7 mouse cellular contexts compared by ENCODE assay signal in genomic region chr2:157135529-157136120, GRCm38 (mm10). TPM values are rescaled to one million over a fixed set of nuclear protein-coding genes. Genes with fewer than 3 reads are reported as not detected.
DNase-seq lines count a peak whose midpoint lies in the region; ATAC-seq and TF ChIP-seq lines count a peak whose summit lies in the region.

No protein-coding gene starts in this region.

- H3K4me2 ChIP-seq in lung, embryonic 16.5 days (ENCODE audit: low read depth, low read length): peak overlapping the region; percentile 82
- H3K4me2 ChIP-seq in forebrain, embryonic 12.5 days: peak overlapping the region; percentile 90
- H3K4me2 ChIP-seq in intestine, postnatal 0 days (replicated peaks; ENCODE audit: low read depth): peak overlapping the region; percentile 90
- H3K4me2 ChIP-seq in neural tube, embryonic 13.5 days: peak overlapping the region; percentile 97

- peaks cover 16% of the 10 kb centered on the region for H3K4me1 ChIP-seq in lung, embryonic 16.5 days (replicated peaks; ENCODE audit: control insufficient read depth, insufficient read depth, low read length)
- peaks cover 5% of the 10 kb centered on the region; the same call in 1 of the 2 replicates for H3K4me1 ChIP-seq in forebrain, embryonic 12.5 days
- 0 out of 2 replicates have a peak, but pooled peaks cover 4% of the 10 kb centered on the region for H3K4me1 ChIP-seq in intestine, postnatal 0 days (replicated peaks; ENCODE audit: control insufficient read depth, insufficient read depth, low read length)
- peaks cover 17% of the 10 kb centered on the region for H3K4me1 ChIP-seq in neural tube, embryonic 13.5 days (replicated peaks)

- DNase-seq in lung, postnatal 25 days (ENCODE audit: low spot score): no peak
- DNase-seq in urinary bladder, adult 18-20 months (ENCODE audit: low spot score in 2 of 2): no peak

- no peaks in the 10 kb centered on the region for H3K27me3 ChIP-seq in lung, embryonic 16.5 days (ENCODE audit: control insufficient read depth, insufficient read depth, low read depth, low read length)
- no peaks in the 10 kb centered on the region for H3K27me3 ChIP-seq in forebrain, embryonic 12.5 days
- no peaks in the 10 kb centered on the region for H3K27me3 ChIP-seq in intestine, postnatal 0 days (replicated peaks; ENCODE audit: control insufficient read depth, insufficient read depth, low read length)
- H3K27me3 ChIP-seq in neural tube, embryonic 13.5 days: no peaks in the 10 kb centered on the region

- 77% methylated on average over 10 of the region's 10 CpGs for WGBS in lung, embryonic 16.5 days
- WGBS in forebrain, embryonic 12.5 days: 86% methylated on average over 10 of the region's 10 CpGs
- WGBS in intestine, postnatal 0 days: 73% methylated on average over 10 of the region's 10 CpGs
- WGBS in neural tube, embryonic 13.5 days: 68% methylated on average over 10 of the region's 10 CpGs

- H3K36me3 ChIP-seq in lung, embryonic 16.5 days (ENCODE audit: control insufficient read depth, insufficient read depth, low read length): no peaks in the 10 kb centered on the region
- H3K36me3 ChIP-seq in forebrain, embryonic 12.5 days (replicated peaks): no peaks in the 10 kb centered on the region
- H3K36me3 ChIP-seq in intestine, postnatal 0 days (ENCODE audit: control insufficient read depth, insufficient read depth): no peaks in the 10 kb centered on the region
- H3K36me3 ChIP-seq in neural tube, embryonic 13.5 days: no peaks in the 10 kb centered on the region

- TF ChIP-seq CTCF in intestine, postnatal 0 days (IDR thresholded peaks at IDR 0.05; ENCODE audit: low read depth): no peak

- no peak; the same call in 1 of the 2 replicates for ATAC-seq in lung, embryonic 16.5 days (ENCODE audit: low read depth)
- 0 out of 2 replicates have a peak, but pooled peaks have one; percentile 28 for ATAC-seq in forebrain, embryonic 12.5 days (ENCODE audit: low FRiP score)
- ATAC-seq in intestine, postnatal 0 days: no peak
- ATAC-seq in neural tube, embryonic 13.5 days (ENCODE audit: low read depth): peak; percentile 28; the same call in 1 of the 2 replicates
- no peak for ATAC-seq in frontal cortex, adult (ENCODE audit: low TSS enrichment)

- peak overlapping the region; percentile 87 for H3K4me3 ChIP-seq in lung, embryonic 16.5 days (ENCODE audit: low read length)
- peak overlapping the region; percentile 75 for H3K4me3 ChIP-seq in forebrain, embryonic 12.5 days (replicated peaks)
- peak overlapping the region; percentile 62 for H3K4me3 ChIP-seq in intestine, postnatal 0 days (ENCODE audit: low read depth, low read length)
- H3K4me3 ChIP-seq in neural tube, embryonic 13.5 days: peak overlapping the region; percentile 75

- H3K27ac ChIP-seq in lung, embryonic 16.5 days (ENCODE audit: low read length): peak overlapping the region; percentile 91
- H3K27ac ChIP-seq in forebrain, embryonic 12.5 days: peak overlapping the region; percentile 66; the same call in 1 of the 2 replicates
- H3K27ac ChIP-seq in intestine, postnatal 0 days (ENCODE audit: low read depth, low read length): peak overlapping the region; percentile 76
- peak overlapping the region; percentile 39; the same call in 1 of the 2 replicates for H3K27ac ChIP-seq in neural tube, embryonic 13.5 days (replicated peaks)

- peak overlapping the region; percentile 60 for H3K9ac ChIP-seq in lung, embryonic 16.5 days (ENCODE audit: low read length)
- peak overlapping the region; percentile 78; the same call in 1 of the 2 replicates for H3K9ac ChIP-seq in forebrain, embryonic 12.5 days
- H3K9ac ChIP-seq in intestine, postnatal 0 days (ENCODE audit: low read depth, low read length): no peak overlapping the region
- peak overlapping the region; percentile 76 for H3K9ac ChIP-seq in neural tube, embryonic 13.5 days

- H3K9me3 ChIP-seq in lung, embryonic 16.5 days (ENCODE audit: control insufficient read depth, low read length): no peaks in the 10 kb centered on the region
- peaks cover 6% of the 10 kb centered on the region; the same call in 1 of the 2 replicates for H3K9me3 ChIP-seq in forebrain, embryonic 12.5 days
- no peaks in the 10 kb centered on the region for H3K9me3 ChIP-seq in intestine, postnatal 0 days (ENCODE audit: control insufficient read depth)
- H3K9me3 ChIP-seq in neural tube, embryonic 13.5 days: peaks cover 8% of the 10 kb centered on the region; the same call in 1 of the 2 replicates

RNA-seq across cellular contexts. Expression of gene Samhd1, which starts 0.6 kb away (rescaled TPM):
- polyA plus RNA-seq in lung, embryonic 16.5 days (2015; fragmentation: Nextera tagmentation; extraction: Ambion mirVana): 30.2 and 32.4 TPM in 2 replicates
- polyA plus RNA-seq in forebrain, embryonic 12.5 days (2016; fragmentation: Nextera tagmentation; extraction: Ambion mirVana): 20.7 and 22.6 TPM in 2 replicates
- 29.4 and 33.7 TPM in 2 replicates for polyA plus RNA-seq in intestine, postnatal 0 days (2015; fragmentation: Nextera tagmentation; extraction: Ambion mirVana)
- 12.0 and 12.9 TPM in 2 replicates for polyA plus RNA-seq in neural tube, embryonic 13.5 days (2015; fragmentation: Nextera tagmentation; extraction: Ambion mirVana)

RNA-seq across cellular contexts. Expression of gene Tldc2, which starts 48.8 kb away (rescaled TPM):
- not detected in 2 replicates for polyA plus RNA-seq in lung, embryonic 16.5 days (2015; fragmentation: Nextera tagmentation; extraction: Ambion mirVana)
- not detected in 2 replicates for polyA plus RNA-seq in forebrain, embryonic 12.5 days (2016; fragmentation: Nextera tagmentation; extraction: Ambion mirVana)
- polyA plus RNA-seq in intestine, postnatal 0 days (2015; fragmentation: Nextera tagmentation; extraction: Ambion mirVana): not detected in 2 replicates
- polyA plus RNA-seq in neural tube, embryonic 13.5 days (2015; fragmentation: Nextera tagmentation; extraction: Ambion mirVana): not detected in 2 replicates

RNA-seq across cellular contexts. Expression of gene Soga1, which starts 56.6 kb away (rescaled TPM):
- 4.0 and 4.1 TPM in 2 replicates for polyA plus RNA-seq in lung, embryonic 16.5 days (2015; fragmentation: Nextera tagmentation; extraction: Ambion mirVana)
- polyA plus RNA-seq in forebrain, embryonic 12.5 days (2016; fragmentation: Nextera tagmentation; extraction: Ambion mirVana): 6.0 and 7.4 TPM in 2 replicates
- polyA plus RNA-seq in intestine, postnatal 0 days (2015; fragmentation: Nextera tagmentation; extraction: Ambion mirVana): 0.90 TPM in 2 replicates
- 4.5 and 5.9 TPM in 2 replicates for polyA plus RNA-seq in neural tube, embryonic 13.5 days (2015; fragmentation: Nextera tagmentation; extraction: Ambion mirVana)

Comparison
In these comparisons a context has a peak if more than half of its experiments do, and no peak if none do; other contexts are left out.
1. ATAC-seq: peak in forebrain, embryonic 12.5 days (single experiment) and neural tube, embryonic 13.5 days (single experiment); none in lung, embryonic 16.5 days (single experiment), intestine, postnatal 0 days (single experiment) and frontal cortex, adult (single experiment).
2. H3K27ac ChIP-seq: peak in every context shown above with its lines; median percentile 91 in lung, embryonic 16.5 days; 76 in intestine, postnatal 0 days; 66 in forebrain, embryonic 12.5 days; 39 in neural tube, embryonic 13.5 days.
3. Peak in every context shown above with its lines, with median percentiles within 50 percentile points of each other: H3K4me2 ChIP-seq and H3K4me3 ChIP-seq.